Mouse (Mus musculus) ES-Bruce4 (cell line): Measurements from ENCODE around the gene Lin7a. TPM values are rescaled to one million over a fixed set of nuclear protein-coding genes. Genes with fewer than 3 reads are reported as not detected.

Source experiments
- H3K27ac ChIP-seq: 2 replicates; pipeline ENCODE4 v1.5.1; 2012; ENCODE audit warnings: low read length, inconsistent platforms; ENCODE audit not compliant: insufficient read depth
- H3K27me3 ChIP-seq: 2 replicates; pipeline ENCODE4 v1.6.1; 2012; ENCODE audit warnings: mild to moderate bottlenecking, low read length, inconsistent platforms; ENCODE audit not compliant: control insufficient read depth, poor library complexity, insufficient read depth, severe bottlenecking
- H3K36me3 ChIP-seq: 2 replicates; pipeline ENCODE4 v1.6.1; 2012; ENCODE audit warnings: inconsistent platforms, mild to moderate bottlenecking, low read length, moderate library complexity; ENCODE audit not compliant: control insufficient read depth, poor library complexity, insufficient read depth, severe bottlenecking
- H3K4me1 ChIP-seq: one replicate; pipeline ENCODE4 v1.8.1; 2011; ENCODE audit warnings: low read length; ENCODE audit not compliant: control insufficient read depth, insufficient read depth
- H3K4me3 ChIP-seq: 2 replicates; pipeline ENCODE4 v1.5.1; 2011; ENCODE audit warnings: low read depth, mild to moderate bottlenecking, low read length
- H3K9ac ChIP-seq: 2 replicates; pipeline ENCODE4 v1.6.1; 2012; ENCODE audit warnings: low read depth, mild to moderate bottlenecking, inconsistent platforms; ENCODE audit not compliant: poor library complexity, severe bottlenecking
- H3K9me3 ChIP-seq: replicated peaks from 2 replicates; pipeline ENCODE4 v1.6.1; 2012; ENCODE audit warnings: mild to moderate bottlenecking, low read length, inconsistent platforms; ENCODE audit not compliant: control insufficient read depth, poor library complexity, insufficient read depth, severe bottlenecking
- CTCF ChIP-seq: IDR thresholded peaks from one replicate; pipeline ENCODE4 v1.8.1; 2011; ENCODE audit warnings: low read depth, low read length
- EP300 ChIP-seq: IDR thresholded peaks from 2 replicates; pipeline ENCODE4 v1.6.1; 2011; ENCODE audit warnings: low read depth, low read length; ENCODE audit not compliant: insufficient read depth
- POLR2A ChIP-seq: IDR thresholded peaks from one replicate; pipeline ENCODE4 v1.8.1; 2011; ENCODE audit warnings: low read length; ENCODE audit not compliant: insufficient read depth
- polyA plus RNA-seq: library from polyadenylated mRNA; stranded (reverse); fragments of >200 nt; gene quantifications from 2 replicates; pipeline ENCODE4 v1.2.4, GENCODE M21; 2011; ENCODE audit warnings: low read depth; ENCODE audit not compliant: missing spikeins, insufficient read depth, insufficient read length

Gene Lin7a
- polyA plus RNA-seq, 1 experiment = not detected

DNA sequence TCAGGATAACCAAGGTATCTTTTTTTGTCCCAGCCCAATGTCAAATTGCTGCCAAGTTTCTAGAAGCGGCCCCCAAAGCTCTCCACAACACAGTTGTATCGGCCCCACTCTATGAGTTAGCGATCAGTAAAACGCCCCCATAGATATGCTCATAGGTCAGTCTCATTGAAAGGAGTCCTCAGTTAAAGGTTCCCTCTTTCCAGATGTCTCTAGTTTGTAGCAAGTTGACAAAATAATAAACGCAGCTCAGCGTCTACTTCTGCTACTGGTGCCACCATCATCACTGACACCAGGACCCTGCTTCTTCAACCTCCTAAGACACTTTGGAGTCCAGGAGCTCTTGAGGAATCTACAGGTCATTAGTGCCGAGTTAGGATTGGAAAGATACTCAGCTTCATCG, 23.0 kb upstream of the Lin7a start:
- Histone ChIP-seq H3K27me3 (no peaks in the 10 kb centered on the region), H3K36me3 (no peaks in the 10 kb centered on the region), H3K9me3 (no peaks in the 10 kb centered on the region), H3K27ac (no peak overlapping the region), H3K9ac (no peak overlapping the region), H3K4me3 (no peak overlapping the region), H3K4me1 (no peaks in the 10 kb centered on the region)
- TF ChIP-seq POLR2A (no peak), CTCF (no peak), EP300 (no peak)

DNA sequence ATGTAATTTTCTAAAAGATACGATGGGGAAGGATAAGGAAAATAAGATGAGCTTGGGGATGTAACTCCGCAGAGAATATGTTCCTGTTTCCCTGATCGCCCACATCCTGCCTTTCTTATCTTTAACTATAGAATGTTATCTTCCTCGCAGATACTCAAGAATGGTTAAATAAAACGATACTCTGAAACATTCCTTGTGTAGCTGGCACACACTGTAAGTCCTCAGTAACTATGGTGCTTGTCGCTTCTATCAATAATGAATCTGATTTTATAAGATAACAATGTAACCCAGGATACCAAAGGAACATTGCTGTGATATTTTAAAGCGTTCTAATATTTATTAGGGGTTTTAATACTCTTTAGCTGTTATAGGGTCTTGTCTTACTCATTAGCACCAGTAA, 22.4 kb upstream of the Lin7a start:
- Histone ChIP-seq H3K9ac (no peak overlapping the region), H3K4me3 (no peak overlapping the region), H3K9me3 (no peaks in the 10 kb centered on the region), H3K4me1 (no peaks in the 10 kb centered on the region), H3K36me3 (no peaks in the 10 kb centered on the region), H3K27ac (no peak overlapping the region), H3K27me3 (no peaks in the 10 kb centered on the region)
- TF ChIP-seq CTCF (no peak), POLR2A (no peak), EP300 (no peak)

DNA sequence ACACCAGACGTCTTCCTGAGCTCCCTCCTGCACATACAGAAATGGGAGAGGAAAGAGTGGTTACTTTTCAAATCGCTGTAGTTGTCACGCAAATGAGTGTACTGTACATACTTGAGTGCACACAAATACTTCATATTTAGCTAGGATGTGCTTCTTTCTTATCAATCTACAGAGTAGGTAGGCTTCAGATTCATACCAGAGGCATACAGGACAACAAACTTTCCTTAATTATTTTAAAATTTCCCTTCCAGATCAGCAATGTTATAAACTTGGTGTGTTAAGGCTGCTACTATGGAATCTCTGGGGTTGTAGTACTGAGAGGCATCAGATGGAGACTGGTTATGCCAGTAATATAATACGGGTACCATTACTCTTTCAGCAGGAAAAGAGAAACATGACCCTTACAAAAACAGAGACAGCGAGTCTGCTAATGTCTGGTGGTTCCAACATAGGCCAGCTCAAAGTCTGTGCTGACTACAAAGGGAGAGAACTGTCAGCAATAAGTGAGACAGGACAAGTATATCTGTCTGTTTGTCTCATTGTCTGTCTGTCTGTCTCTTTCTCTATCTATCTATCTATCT, 21.8 kb upstream of the Lin7a start:
- Histone ChIP-seq H3K4me1 (no peaks in the 10 kb centered on the region), H3K9ac (no peak overlapping the region), H3K9me3 (no peaks in the 10 kb centered on the region), H3K27me3 (no peaks in the 10 kb centered on the region), H3K4me3 (no peak overlapping the region), H3K36me3 (no peaks in the 10 kb centered on the region), H3K27ac (no peak overlapping the region)
- TF ChIP-seq POLR2A (no peak), CTCF (no peak)

DNA sequence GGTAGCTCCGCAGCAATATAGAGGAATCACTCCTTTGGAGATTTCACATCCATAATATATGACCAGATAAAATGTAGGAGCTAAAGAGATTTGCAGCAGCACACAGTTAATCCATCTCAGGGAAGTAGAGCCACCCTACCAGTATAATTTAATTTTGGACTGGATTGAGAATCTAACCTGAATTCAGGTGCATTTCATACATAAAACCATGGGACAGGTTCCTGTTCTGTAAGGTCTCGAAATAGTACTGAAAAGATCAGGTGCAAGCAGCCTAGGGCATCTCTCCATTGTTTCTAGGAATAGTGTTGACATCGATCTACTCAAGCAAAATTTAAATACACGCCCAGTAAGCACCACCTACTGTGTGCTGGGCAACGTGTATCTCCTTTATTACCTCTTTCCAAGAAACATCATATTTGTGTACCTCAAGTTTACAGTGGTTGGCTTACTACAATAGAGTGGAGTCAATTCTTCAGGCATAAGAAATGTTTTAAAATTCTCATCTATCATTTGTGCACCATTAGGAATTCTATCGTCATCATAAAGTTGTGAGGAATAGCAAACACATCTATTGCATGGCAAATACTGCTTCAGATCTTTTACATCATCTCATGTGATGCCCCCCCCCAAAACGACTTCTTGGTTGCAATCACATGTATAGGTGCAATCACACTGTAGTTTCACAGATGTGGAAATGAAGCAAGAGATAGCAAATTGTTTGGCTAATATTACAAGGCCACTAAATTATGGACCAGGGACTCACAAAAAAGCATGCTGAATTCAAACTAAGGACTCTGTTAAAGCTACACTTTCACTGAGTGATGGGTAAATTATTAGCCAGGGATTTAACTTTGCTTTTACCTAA, 20.9 kb upstream of the Lin7a start:
- no peak overlapping the region for H3K4me3 ChIP-seq
- H3K27me3 ChIP-seq = no peaks in the 10 kb centered on the region
- TF ChIP-seq POLR2A = no peak
- TF ChIP-seq EP300 = no peak
- no peak for TF ChIP-seq CTCF
- H3K27ac ChIP-seq = no peak overlapping the region
- H3K4me1 ChIP-seq = no peaks in the 10 kb centered on the region
- H3K9ac ChIP-seq = no peak overlapping the region
- H3K9me3 ChIP-seq = no peaks in the 10 kb centered on the region
- no peaks in the 10 kb centered on the region for H3K36me3 ChIP-seq

DNA sequence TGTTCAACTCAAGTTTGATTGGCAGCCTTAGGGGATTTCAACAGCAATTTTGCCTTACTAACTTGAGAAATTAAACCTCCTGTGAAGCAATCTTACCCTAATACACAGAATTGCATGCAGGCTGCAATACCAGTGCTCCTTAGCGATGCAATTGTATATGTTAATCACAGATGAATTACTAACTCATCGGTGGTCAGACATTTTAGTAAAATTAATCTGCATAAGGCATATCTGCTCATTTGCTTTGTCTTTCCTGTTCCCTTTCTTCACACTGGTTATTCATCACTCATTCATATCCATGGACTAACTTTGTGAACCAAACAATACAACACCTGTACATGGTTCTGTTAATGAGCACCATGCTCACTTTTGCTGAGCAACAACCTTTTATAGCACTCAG, 20.2 kb upstream of the Lin7a start:
- H3K27ac ChIP-seq = no peak overlapping the region
- H3K36me3 ChIP-seq = no peaks in the 10 kb centered on the region
- no peaks in the 10 kb centered on the region for H3K27me3 ChIP-seq
- no peaks in the 10 kb centered on the region for H3K4me1 ChIP-seq
- no peak overlapping the region for H3K4me3 ChIP-seq
- no peak overlapping the region for H3K9ac ChIP-seq
- no peaks in the 10 kb centered on the region for H3K9me3 ChIP-seq
- no peak for TF ChIP-seq POLR2A
- no peak for TF ChIP-seq EP300
- TF ChIP-seq CTCF = no peak

- no peak overlapping the region for H3K4me3 ChIP-seq
- H3K9me3 ChIP-seq = no peaks in the 10 kb centered on the region
- no peaks in the 10 kb centered on the region for H3K27me3 ChIP-seq
- no peak overlapping the region for H3K27ac ChIP-seq
- H3K4me1 ChIP-seq = no peaks in the 10 kb centered on the region
- H3K9ac ChIP-seq = no peak overlapping the region
- no peak for TF ChIP-seq CTCF
- TF ChIP-seq EP300 = no peak
- TF ChIP-seq POLR2A = no peak
- H3K36me3 ChIP-seq = no peaks in the 10 kb centered on the region
Measured at GRCm38 (mm10) chr10:107251801-107252502, 19.5 kb upstream of the Lin7a start.
